Comparison of ENCODE assay signal across 27 mouse cellular contexts in genomic region chr1:176919486-176919885, GRCm38 (mm10).
DNase-seq lines count a peak whose midpoint lies in the region; ATAC-seq and TF ChIP-seq lines count a peak whose summit lies in the region.
"Had no signal": no experiment of that assay in that cellular context is flagged by ENCODE, and none has a peak within 500 bp of the region (broad histone marks: within the 10 kb centered on the region; RNA-seq: fewer than 3 reads in every experiment).

No protein-coding gene starts in this region.

- H3K4me3 ChIP-seq in left cerebral cortex, adult 2 months, result no peak overlapping the region
- H3K4me3 ChIP-seq: embryonic facial prominence, embryonic 13.5 days; forebrain, embryonic 10.5 days; hindbrain, embryonic 10.5 days; intestine, embryonic 15.5 days; limb, embryonic 13.5 days; lung, embryonic 15.5 days; midbrain, embryonic 10.5 days; midbrain, embryonic 15.5 days had no signal

- peak; percentile 52 to 55 for DNase-seq in cerebellum, adult 18-20 months
- DNase-seq in frontal cortex, postnatal 14 days (ENCODE audit: low spot score in 2 of 2), result no peak
- peak in 1 of 2 experiments; percentile 13 for DNase-seq in left cerebral cortex, adult 2 months (ENCODE audit: extremely low spot score in 1 of 2, low spot score in 2 of 2)
- DNase-seq in left cerebral cortex, adult 8-10 months (ENCODE audit: low spot score in 2 of 2), result no peak
- DNase-seq: adrenal gland, adult 8-10 months; embryo, embryonic 11 days; forebrain, postnatal 0 days; gastrocnemius, postnatal 14 days; heart, postnatal 14 days; kidney, adult 8-10 months; kidney, postnatal 4 days; thymus, adult 18-20 months; thymus, postnatal 25 days had no signal

- ATAC-seq in cerebellum, adult (ENCODE audit: insufficient number of reproducible peaks, low FRiP score, low TSS enrichment), result no peak
- ATAC-seq in frontal cortex, adult (ENCODE audit: low TSS enrichment), result peak; percentile 41; the same call in 1 of the 2 replicates
- ATAC-seq in monocyte, adult 5-6 weeks (replicated peaks; ENCODE audit: insufficient number of reproducible peaks, low FRiP score, low TSS enrichment, poor library complexity, severe bottlenecking), result no peak
- ATAC-seq: forebrain, postnatal 0 days; hindbrain, embryonic 16.5 days; intestine, embryonic 15.5 days; midbrain, embryonic 15.5 days had no signal

- no peak for TF ChIP-seq CTCF in left cerebral cortex, adult 2 months (IDR thresholded peaks at IDR 0.05)

- H3K27ac ChIP-seq in left cerebral cortex, adult 2 months, result peak overlapping the region; percentile 44; the same call in 1 of the 2 replicates
- H3K27ac ChIP-seq: embryonic facial prominence, embryonic 13.5 days; forebrain, embryonic 10.5 days; hindbrain, embryonic 10.5 days; intestine, embryonic 15.5 days; kidney, postnatal 0 days; limb, embryonic 13.5 days; lung, embryonic 15.5 days; midbrain, embryonic 10.5 days; midbrain, embryonic 15.5 days; stomach, postnatal 0 days had no signal

- intact Hi-C loops in left cerebral cortex, adult 2 months (cut with DNase I), result no loop called here

Comparison
In these comparisons a context has a peak if more than half of its experiments do, and no peak if none do; other contexts are left out.
1. DNase-seq: peak in cerebellum, adult 18-20 months (2 of 2); none in frontal cortex, postnatal 14 days (0 of 2) and left cerebral cortex, adult 8-10 months (0 of 2).